Mouse (Mus musculus) right cerebral cortex, postnatal 10 days (tissue): Measurements from ENCODE around the gene Tnfaip8l2.
A peak's percentile ranks its signal among the peaks of the same experiment; 100 is the strongest.
"Not testable (repeated sequence)": the region's sequence is repeated elsewhere in the genome, so short reads cannot be mapped to it uniquely, and the experiment has no call there.

Experiments
- DNase-seq, 2 experiments: peaks; one replicate each; pipeline ENCODE4 v3.0.0; 2021; ENCODE audit warnings: low spot score in 2 of 2

Gene Tnfaip8l2

DNA sequence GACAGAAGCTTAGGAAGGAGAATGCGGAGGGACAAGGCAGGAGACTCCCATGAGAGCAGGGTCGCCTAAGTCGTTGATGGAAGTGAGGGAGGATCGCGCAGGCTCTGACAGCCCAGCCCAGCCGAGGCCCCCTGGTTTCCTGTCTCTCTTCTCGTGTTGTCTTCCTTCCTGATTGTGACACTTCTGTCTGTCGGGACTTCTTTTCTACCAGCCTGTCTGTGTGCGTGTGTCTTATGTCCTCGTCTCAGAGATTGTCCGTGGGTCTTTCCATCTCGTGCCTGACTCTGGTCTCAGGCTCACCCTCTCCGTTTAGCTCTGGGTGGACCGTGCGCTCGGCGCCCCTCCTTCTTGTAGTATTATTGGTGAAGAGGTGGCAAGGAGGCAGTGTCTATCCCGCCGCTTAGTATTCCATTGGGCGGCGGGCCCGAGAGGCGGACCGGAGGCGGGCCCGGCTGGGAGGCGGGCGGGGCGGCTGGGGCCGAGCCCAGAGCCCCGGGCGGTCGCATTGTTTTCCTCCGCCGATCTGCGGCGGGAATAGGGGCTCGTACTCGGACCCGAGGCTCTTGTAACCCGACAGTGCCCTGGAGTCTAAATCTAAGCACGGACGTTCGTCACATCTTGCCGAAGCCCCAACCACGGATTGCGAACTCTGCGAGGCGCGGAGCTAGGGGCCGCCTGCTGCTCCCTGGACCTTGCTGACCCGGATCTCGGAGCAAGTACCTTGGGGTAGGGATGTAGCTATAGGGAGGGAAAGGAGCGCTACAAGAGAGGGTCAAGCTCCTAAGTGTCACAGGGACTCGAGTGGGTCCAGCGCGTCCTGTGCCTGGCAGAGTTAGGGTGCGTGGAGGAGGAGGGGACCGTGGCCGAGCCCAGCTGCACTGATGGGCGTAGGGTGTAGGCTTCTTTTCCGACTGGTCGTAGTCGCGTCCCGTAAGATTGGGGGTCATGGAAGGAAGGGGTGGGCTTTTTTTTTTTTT is 18.1 kb upstream of the Tnfaip8l2 start, which contains the start of gene Sema6c:
Gene Sema6c (plus strand): TSS at position 471 of the 977 bp plus-strand sequence.
- DNase-seq: peak; percentile 95

DNA sequence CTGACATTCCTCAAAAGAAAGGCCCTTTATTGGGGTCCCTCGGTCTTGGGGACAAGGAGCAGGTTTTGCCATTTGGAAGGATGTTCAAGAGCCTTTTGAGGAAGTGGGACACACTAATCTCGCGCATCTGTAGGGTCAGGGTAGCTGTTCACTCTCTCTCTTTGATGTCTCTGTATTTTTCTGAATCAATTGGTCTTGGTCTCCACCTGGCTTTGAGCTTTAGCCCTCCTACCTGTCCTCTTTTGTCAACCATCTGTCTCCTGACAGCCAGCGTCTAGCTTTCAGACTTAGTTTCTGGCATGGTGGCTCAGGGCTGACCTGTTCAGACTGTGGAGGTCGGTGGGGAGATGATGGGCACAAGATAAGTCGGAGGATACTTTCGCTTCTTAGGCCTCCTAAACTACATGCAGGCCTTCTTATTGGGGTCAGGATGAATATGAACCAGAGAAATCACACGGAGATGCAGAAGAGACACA is 17.4 kb upstream of the Tnfaip8l2 start:
- DNase-seq: no peak

DNA sequence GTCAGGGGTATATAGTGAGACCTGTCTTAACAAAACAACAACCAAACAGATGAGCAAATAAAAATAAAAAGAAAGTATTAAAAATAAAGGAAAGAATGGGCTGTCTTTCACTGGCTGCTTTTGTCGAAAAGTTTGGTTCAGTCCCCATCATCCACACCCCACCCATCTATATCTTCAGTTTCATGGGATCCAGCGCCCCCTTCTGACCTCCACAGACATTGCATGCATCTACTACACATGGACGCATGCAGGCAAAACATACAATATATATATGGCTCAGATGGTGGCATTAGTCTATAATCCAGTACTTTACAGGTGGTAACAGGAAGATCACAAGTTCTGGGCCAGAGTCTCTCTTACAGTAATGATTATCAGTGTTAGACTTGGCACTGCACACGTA is 11.7 kb upstream of the Tnfaip8l2 start:
- no peak for DNase-seq

DNA sequence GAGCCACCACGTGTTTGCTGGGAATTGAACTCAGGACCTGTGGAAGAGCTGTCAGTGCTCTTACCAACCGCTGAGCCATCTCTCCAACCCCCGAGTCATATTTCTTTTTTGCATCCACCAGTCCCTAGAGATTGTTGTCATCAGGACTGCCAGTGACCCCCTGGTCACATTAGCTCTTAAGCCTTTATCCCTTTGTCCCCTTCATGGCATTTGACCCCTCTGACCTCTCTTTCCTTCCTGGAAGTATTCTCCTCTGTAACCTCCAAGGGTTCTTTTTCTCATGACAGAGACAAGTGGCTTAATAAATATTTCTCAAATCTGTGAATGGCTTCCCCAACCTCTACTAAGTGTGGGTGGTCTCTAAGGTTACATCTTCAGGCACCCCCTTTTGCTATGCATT is 5.8 kb upstream of the Tnfaip8l2 start:
- DNase-seq: no peak

DNA sequence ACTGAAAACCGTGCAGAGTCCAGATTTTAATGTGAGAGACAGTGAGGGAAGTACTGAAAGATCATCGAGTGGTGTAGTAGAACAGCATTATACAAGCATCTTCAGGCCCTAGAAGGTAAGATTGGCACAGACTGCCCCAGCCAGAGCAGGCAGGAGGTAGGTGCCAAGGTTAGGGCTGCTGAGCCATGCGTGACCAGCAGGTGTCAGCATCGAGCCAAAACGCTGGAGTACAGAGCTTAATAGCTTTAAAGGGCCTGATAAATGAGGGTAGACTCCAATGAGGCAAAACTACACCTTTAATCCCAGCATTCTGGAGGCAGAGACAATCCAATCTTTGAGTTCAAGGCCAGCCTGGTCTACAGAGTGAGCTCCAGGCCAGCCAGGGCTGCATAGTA is 454 bp upstream of the Tnfaip8l2 start:
- DNase-seq: peak; percentile 79 to 90

DNA sequence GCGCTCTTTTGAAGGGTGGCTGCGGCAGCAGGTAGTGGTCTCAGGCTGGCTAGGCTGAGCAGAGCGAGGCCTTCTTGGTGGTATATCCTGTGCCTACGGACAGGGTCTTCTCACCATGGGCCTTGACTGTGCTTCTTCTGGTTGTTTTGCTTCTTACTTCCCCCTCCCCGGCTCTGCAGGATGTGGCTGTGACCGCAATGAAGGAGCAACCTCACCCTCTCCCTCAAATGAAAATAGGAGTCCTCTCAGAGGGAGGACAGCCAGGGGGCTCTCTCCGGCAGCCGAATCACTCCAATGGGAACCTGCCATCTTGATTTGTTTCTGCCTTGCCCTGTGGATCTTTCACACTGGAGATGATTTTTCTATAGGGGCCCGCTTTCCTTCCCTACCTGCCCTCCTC is 686 bp downstream of the Tnfaip8l2 start:
- DNase-seq: no peak

DNA sequence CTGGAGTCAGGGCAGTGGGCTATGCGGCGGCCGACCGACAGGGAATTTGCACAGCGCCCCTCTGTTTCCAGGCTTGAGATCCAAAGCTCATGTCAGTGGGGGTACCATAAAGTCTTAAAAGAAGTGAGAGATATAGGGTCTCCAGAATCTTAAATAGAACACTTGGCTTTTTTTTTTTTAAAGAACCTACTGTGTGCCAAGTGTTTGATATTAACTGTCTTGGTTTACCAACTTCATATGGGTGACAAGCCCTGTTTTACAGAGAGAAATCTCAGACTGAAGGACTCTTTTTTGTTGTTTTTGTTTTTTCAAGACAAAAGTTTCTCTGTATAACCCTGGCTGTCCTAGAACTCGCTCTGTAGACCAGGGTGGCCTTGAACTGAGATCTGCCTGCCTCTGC is 1.4 kb downstream of the Tnfaip8l2 start:
- no peak for DNase-seq

DNA sequence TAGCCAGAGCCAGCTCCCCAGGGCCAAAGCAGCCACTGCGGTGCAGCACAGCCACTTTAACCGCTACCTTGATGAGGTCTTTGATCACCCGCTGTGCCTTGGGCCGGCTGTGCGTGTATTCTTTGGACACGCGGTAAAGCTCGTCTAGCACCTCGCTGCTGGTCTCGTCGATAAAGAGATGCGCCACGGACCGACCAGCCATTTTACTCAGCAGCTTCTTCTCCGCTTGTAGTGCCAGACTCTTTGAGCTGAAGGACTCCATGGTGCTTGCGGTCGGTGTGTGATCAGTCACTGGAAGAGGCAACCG is 1.9 kb downstream of the Tnfaip8l2 start:
- no peak for DNase-seq

DNA sequence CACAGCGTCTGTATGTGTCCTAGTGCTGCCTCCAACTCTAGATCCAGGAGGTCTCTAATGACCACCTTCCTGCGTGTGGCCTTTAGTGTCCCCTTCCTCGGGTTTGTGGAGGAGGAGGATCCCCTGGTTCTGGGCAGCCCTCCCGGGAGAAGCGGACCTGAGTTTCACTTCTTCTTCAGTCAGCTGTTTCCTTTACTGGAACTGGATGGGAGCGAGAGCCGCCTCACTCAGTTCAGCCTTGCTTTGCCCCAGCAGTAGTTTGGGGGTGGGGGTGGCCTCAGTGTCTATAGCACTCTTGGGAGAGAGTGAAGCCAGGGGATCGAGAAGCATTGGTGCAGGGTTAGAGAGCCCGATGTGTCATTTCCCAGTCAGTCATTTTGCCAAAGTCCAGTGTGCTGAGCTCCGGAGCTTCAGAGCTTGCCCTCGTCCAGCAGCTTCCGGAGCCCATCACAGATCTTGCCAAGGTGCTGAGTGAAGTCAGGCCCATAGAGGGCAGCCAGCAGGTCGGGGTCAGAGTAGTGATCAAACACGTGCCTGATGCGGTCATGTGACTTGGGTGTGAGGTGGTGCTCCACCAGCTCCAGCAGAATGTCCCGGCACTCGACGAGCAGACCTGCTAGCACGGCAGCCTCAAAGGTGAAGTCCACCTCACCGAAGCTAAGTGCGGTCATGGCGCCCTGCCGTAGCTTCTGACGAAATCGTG is 2.4 kb downstream of the Tnfaip8l2 start:
- no peak for DNase-seq

DNA sequence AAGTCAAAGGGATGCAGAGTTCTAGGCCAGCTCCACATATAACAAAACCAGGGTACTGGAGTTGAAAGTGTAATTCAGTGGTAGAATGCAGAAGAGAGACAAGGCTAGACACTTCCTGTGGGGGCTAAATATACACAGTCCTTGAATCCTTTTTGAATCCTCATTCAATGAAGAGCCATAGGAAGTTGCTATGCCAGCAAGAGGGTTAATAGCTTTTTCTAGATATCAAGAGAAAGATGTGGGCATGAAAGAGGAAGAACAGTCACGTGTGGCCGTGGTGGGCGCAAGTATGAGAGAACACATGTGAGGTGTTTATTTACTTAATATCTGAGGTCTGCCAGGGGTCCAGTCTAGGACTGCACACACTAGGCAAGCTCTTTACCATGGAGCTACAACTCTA is 5.8 kb downstream of the Tnfaip8l2 start:
- no peak for DNase-seq

DNA sequence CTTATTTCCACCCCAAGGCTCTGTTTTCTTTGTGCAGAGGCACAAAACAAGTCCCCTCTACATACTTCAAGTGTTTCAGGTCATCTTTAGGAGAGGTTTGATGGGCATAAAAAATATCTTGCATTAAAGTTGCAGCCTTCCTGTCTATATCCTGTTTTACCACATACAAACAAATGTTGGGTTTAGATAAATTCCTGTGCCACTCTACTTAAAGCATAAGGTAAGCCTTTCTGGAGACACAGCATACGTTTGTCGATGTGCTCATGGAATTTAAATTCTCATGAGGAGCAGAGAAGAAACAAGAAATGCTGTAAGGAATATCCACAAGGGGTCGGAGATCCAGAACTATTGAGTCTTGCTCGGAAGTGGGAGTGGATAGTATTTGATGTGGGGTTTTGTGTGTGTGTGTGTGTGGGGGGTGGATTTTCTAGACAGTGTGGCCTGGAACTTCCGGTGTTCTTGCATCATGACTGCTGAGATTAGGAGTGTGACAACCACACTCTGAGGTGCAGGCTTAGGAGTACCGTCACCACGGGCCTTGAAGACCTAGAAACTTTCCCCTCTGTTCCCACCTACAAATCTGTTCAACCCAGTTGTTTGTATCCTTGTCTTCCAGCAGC is 6.6 kb downstream of the Tnfaip8l2 start:
- DNase-seq: no peak

DNA sequence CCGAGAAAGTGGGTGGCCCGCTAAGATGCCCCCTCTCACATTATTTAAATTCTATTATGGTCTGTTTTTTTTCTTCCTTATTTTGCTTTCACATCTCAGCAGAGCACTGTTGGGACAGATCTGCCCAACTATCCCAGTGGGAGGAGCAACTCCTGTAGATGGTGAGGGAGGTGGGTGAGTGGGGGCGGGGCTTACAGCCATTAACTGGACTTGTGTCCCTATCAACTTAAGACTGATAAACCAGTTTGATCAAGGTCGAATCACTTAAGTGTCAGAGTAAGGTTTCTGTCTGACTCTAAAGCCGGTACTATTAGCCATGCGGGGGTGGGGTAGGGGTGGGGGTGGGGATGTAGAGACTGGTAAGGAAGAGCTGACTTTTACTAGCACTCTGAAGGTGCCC is 7.1 kb downstream of the Tnfaip8l2 start:
- peak; percentile 68 to 69 for DNase-seq

DNA sequence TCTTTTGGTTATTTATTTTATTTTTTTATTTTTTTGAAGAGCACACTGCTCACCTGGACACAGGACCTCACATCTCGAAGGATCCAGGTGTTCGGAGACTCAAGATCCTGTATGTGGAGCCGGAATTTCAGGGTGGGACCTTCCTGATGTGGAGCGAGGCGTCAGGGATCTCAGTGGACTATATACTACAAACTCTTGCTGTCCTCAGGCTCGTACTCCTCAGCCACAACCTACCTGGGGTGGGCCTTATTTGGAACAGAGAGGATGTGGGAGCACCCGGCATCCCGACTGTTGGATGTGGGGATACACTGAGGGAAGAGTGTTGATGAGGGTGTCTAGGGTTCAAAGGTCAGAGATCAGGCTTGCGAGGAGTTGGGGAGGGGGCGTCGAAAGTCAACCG is 8.0 kb downstream of the Tnfaip8l2 start:
- DNase-seq: not testable (repeated sequence)

DNA sequence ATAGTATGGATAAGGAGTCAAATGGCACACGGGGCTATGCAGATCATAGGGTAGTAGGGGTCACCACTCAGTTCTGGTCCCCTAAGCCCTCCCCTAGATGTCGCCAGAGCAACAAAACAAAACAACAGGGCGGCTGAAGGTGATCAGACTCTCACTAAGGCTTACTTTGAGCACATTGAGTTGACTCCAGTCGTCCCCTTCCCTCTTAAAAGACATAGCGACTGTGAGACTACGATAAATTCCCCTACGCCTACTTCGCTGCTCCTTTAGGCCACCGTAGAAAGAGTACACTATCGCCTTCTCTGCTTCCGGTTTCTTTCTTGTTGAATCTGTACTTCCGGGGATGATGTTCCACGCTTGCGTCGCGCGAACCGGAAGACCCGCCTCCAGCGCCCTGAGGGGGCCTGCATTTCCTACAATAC is 8.5 kb downstream of the Tnfaip8l2 start, which contains the start of the genes Scnm1 and Lysmd1:
Gene Scnm1 (minus strand): TSS at position 332 of the 422 bp plus-strand sequence.
Gene Lysmd1 (plus strand): TSS at position 409 of the 422 bp plus-strand sequence.
- DNase-seq: peak; percentile 94 to 96

DNA sequence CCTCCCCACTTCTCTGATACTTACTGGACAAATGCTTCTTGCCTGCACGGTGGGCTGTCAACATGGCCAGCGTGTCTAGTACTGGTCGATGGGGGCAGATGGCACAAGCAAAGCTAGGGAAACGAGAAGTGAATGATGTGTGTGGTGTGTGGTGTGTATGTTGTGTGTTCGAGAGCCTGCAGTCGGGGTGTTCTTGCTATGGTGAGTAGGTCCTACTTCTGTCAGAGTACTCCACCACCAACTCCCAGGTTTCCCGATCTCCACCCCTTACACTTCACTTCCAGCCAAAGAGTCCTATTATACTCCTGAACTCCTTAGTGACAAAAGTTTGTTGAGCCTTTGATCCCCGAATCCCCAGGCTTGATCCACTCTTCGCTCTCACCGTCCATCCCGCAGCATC is 9.0 kb downstream of the Tnfaip8l2 start:
- DNase-seq: no peak

DNA sequence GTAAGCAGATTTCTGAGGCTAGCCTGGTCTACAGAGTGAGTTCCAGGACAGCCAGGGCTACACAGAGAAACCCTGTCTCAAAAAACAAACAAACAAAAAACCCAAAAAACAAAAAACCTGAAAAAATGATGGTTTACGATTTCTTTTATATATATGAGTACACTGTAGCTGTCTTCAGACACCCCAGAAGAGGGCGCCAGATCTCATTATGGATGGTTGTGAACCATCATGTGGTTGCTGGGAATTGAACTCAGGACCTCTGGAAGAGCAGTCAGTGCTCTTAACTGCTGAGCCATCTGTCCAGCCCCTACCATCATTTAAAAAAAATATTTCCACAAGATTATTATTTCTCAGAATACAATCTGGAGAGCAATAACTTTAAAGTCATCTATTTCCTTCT is 9.8 kb downstream of the Tnfaip8l2 start:
- DNase-seq: not testable (repeated sequence)

DNA sequence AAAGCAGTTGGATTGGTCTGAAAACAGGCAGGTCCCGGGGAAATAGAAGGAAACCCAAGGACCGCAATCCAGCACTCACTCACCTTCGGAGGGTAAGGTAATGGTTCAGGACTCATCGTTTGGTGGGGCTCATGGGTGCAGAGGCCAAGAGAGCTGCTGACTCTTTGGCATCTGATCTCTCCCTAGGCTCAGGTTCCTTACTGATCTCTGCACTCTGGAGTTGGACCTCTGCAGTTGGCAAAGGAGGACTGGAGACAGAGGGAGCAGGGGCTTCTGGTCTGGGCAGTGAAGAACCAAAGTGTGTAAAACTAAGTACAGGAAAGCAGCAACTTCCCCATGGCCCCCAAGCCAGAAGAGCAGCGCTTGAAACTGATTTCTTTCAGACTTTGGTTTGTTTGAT is 12.1 kb downstream of the Tnfaip8l2 start:
- no peak for DNase-seq

DNA sequence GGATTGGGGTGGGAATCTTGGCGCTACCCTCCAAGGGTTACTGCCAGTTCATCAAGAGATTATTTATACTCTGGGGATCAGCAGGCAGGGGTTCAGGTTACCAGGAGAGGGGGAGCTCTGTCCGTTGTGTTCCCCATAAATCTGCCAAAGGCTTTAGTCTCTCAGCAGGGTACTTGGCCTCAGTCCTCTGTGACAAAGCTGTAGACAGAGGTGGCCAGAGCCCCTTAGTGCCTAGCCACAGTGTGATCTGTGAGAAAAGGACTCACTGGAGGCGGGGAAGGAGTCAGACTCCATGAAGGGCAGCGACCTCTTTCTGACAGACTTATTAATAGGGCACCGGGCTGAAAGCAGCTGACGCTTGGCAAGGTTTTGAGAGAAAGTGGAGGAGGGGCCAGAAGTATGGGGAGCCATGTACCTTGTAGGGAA is 12.9 kb downstream of the Tnfaip8l2 start:
- no peak for DNase-seq

DNA sequence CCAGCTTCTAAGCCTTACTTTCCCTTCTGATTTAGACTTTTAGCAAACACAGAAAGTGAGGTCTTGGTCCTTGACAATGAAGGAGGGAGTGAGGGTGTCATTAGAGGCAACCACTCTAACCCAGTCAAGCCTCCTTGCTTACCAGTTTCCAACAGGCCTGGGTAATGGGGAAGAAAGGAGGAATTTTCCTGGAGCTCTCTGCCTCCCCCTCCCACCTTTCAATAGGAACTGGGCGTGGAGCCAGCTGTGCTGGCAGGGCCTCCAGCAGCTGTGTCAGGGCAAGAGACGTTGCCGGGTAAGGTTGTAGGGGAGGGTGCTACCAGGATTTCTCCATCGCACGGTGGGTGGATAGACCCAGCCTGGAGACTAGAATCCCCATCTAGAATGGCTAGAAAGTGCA is 17.2 kb downstream of the Tnfaip8l2 start:
- peak; percentile 75 to 77 for DNase-seq

DNA sequence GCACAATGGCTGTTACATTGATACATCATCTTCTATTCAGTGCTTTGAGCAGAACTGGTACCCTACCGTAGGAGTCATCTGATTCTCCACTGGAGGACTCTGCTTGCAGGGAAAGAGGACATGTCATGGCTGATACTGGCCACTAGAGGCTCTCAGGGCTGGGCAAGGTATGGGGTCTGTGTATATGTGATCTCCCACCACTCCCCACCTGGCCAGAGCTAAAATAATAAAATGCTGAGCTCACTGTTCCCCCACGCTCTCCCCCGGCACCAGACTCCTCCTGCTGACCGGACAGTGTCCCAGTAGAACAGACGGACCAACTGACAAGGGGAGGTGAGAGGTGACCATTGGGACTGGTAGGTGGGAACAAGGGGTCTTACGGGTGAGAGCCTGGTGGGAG is 17.9 kb downstream of the Tnfaip8l2 start, which contains the start of gene Tmod4:
Gene Tmod4 (plus strand): TSS at position 231 of the 400 bp plus-strand sequence.
- DNase-seq: no peak

DNA sequence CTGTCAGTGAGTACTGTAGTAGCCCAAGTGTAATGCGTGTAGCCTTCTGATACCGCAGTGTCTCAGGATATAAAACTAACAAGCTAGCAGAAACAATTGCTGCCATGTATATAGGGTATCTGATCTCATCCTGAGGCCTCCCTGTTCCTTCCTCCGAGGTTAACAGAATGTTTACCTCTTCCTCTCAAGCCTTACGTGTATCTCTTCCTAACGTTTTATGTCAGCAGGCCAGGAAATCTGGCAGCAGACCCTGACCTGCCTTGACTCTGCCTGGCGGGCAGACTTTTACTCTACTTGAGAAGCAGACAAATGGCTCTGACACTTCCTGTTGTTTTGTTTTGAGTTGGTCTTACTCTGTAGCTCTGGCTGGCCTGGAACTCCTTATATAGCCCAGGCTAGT is 20.6 kb downstream of the Tnfaip8l2 start:
- DNase-seq: no peak

DNA sequence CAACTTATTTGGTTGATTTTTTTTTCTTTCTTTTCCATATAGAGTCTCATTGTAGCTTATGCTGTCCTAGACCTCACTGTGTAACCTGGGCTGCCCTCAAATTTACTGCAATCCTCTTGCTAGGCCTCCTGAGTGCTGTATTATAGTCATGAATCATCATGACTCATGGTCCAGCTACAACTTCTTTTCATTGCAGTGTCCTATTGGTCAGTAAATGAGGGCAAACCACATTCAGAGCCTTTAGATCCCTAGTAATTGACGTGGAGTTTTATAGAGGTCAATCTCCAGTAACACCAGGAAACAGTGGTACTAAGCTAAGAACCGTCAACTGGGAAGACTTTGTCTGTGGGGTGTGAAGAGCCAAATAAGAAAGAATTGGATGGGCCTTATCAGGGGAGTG is 24.4 kb downstream of the Tnfaip8l2 start:
- DNase-seq: no peak
